ENCODE assay signal across 8 mouse cellular contexts in genomic region chr3:126668123-126668522, GRCm38 (mm10).
A peak's percentile ranks its signal among the peaks of the same experiment; 100 is the strongest.
DNase-seq lines count a peak whose midpoint lies in the region; ATAC-seq lines count a peak whose summit lies in the region.
"Had no signal": no experiment of that assay in that cellular context is flagged by ENCODE, and none has a peak within 500 bp of the region (broad histone marks: within the 10 kb centered on the region; RNA-seq: fewer than 3 reads in every experiment).

No protein-coding gene starts in this region.

- WGBS in heart, embryonic 12.5 days, result 57% methylated on average over 3 of the region's 3 CpGs

- H3K4me2 ChIP-seq in heart, embryonic 12.5 days, result no peak overlapping the region

- H3K27me3 ChIP-seq in heart, embryonic 12.5 days (replicated peaks), result no peaks in the 10 kb centered on the region

- peak; percentile 39 to 47 for DNase-seq in kidney, postnatal 25 days
- no peak for DNase-seq in kidney, adult 11 months
- peak; percentile 55 for DNase-seq in cerebellum, adult 11-12 months
- peak; percentile 53 to 69 for DNase-seq in lung, postnatal 4 days
- no peak for DNase-seq in layer of hippocampus, postnatal 10 days (ENCODE audit: low spot score in 2 of 2)
- DNase-seq in embryo, embryonic 11 days, result no peak

- H3K36me3 ChIP-seq in heart, embryonic 12.5 days, result no peaks in the 10 kb centered on the region

- H3K27ac ChIP-seq in heart, embryonic 12.5 days (ENCODE audit: poor library complexity, severe bottlenecking), result 0 out of 2 replicates have a peak overlapping the region, but pooled peaks have one; percentile 35

- H3K4me1 ChIP-seq in heart, embryonic 12.5 days (replicated peaks), result peaks cover 52% of the 10 kb centered on the region

- no peak overlapping the region for H3K9ac ChIP-seq in heart, embryonic 12.5 days

- ATAC-seq in heart, embryonic 12.5 days (ENCODE audit: insufficient number of reproducible peaks, low FRiP score), result no peak

- no peaks in the 10 kb centered on the region for H3K9me3 ChIP-seq in heart, embryonic 12.5 days (replicated peaks)

- H3K4me3 ChIP-seq in heart, embryonic 12.5 days, result no peak overlapping the region
- H3K4me3 ChIP-seq: left cerebral cortex, adult 2 months had no signal

Comparison
In these comparisons a context has a peak if more than half of its experiments do, and no peak if none do; other contexts are left out.
1. DNase-seq: peak in kidney, postnatal 25 days (2 of 2), cerebellum, adult 11-12 months (single experiment) and lung, postnatal 4 days (2 of 2); none in kidney, adult 11 months (single experiment), layer of hippocampus, postnatal 10 days (0 of 2) and embryo, embryonic 11 days (single experiment).